Mouse (Mus musculus) right cerebral cortex, adult 2 months (tissue): ENCODE results near the gene Plb1.

Experiments used
- DNase-seq, 2 experiments: peaks; one replicate each; pipeline ENCODE4 v3.0.0; 2021 to 2022; ENCODE audit warnings: low spot score in 2 of 2

Plb1 gene

DNA sequence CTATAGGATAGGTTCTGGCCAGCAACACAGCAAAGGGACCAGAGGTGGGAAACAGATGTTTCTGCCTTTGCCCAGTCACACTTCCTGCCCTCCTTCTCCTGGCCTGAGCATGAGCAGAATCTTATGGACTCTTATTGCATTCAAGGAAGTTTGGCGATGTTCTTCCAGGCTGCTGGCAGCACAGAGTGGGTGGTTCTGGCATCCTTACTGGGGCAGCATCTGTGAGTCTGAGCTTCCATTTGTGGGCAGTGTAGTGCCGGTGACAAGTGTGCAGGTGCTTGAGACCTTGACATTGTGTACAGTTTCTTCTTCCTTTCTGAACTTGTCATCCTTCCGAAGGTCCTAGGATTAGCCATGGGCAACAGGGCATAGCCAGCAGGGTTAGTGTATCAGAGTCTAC, 12.9 kb downstream of the Plb1 start:
- peak; percentile 49 to 52 for DNase-seq

DNA sequence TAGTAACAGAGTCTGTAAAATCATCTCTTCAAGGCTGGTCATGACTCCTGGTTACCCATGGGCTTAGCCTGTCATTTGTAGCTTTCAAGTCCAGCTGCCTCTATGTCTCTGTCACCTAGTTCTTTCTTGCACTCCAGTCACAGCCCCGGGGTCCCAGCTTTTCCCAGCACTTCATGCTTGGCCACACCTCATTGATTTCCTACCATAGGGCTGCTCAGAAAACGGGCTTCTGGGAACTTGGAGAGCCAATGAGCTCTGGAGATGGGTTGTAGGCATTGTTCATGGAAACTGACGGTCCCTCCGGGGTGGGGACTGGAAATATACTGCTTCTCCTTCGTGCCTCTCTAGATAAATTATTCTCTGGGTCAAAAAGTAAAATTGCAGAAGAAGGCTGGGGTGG, 28.2 kb downstream of the Plb1 start:
- DNase-seq: no peak

- no peak for DNase-seq
These were observed 28.7 kb downstream of the Plb1 start for GRCm38 (mm10) chr5:32261251-32261650.

- DNase-seq: no peak
These were observed 30.0 kb downstream of the Plb1 start for GRCm38 (mm10) chr5:32262534-32262933.

GRCm38 (mm10) chr5:32272502-32272901, 40.0 kb downstream of the Plb1 start:
- peak; percentile 4 to 7 for DNase-seq

DNA sequence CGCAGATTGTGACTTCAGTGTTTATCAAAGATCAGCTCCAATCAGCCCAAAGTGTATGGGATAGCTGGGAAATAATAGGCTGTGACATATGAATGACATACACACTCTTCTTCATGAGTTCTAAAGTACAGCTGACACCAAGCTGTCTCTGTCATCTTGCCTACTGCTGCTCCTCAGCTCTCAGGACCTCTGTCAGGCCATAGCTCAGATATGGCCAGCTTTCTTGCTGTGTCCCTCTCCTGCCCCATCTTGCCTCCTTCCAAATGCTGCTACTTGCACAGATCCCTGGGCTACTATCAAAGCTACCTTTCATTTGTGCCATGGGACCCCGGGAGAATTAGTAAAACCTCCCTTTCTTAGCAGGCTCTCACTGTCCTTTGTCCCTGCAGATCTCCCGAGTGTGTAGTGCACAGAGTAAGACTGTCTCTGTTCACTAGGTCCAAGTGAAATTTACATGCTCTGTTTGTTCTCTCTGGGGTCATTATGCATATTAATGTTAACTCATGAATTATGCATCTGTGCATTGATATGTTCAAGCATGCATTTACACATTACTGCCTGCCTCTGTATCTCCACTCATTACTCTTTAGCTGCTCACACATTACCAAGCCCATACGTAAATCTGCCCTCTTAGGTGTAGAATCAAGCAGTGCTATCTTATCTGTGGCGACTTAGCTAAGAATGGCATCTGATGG, 45.6 kb downstream of the Plb1 start:
- no peak for DNase-seq

- DNase-seq: peak in 1 of 2 experiments; percentile 15
These were observed 47.6 kb downstream of the Plb1 start for GRCm38 (mm10) chr5:32280066-32280465.

- no peak for DNase-seq
These were observed 49.8 kb downstream of the Plb1 start for GRCm38 (mm10) chr5:32282345-32282744.

DNA sequence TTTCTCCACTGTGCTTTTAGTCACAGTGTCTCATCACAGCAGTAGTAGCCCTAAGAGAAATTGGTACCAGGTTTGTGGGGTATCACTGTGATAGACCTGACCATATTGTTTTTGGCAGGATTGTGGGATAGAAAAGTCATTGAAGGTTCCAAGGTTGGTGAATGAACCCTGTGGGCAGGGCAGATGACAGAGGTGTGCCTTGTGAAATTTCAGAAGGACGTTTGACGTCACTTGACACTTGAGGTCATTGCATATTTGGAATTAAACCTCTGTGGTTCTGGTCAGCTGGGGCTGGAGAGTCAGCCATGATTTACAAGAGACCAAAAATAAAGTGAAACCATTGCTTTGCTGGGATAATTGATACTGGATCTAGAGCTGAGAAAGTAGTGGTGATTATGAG, 50.9 kb downstream of the Plb1 start:
- DNase-seq: no peak

GRCm38 (mm10) chr5:32286315-32286714, 53.8 kb downstream of the Plb1 start:
- no peak for DNase-seq

GRCm38 (mm10) chr5:32288021-32288420, 55.5 kb downstream of the Plb1 start:
- no peak for DNase-seq

DNA sequence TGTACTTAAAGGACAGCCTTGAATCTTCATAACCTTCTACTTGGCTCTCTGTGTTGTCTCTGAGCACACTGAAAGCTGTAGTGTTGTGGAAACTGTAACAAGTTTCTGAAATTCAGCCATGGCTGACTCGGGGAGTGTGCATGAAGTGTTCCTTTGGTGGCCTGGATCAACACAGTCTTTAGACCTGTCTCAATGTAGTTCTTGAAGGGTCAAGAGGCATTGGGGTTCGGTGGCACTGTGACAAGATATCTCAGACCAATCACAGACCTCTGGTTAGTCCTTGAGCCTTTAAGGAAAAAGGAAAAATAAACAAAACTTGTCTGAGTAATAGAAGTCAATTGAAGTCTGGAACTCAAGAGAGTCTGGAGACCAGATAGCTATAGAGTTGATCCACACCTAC, 58.8 kb downstream of the Plb1 start:
- no peak for DNase-seq

- peak; percentile 61 to 68 for DNase-seq
These were observed 70.7 kb downstream of the Plb1 start for GRCm38 (mm10) chr5:32302991-32303921.

DNA sequence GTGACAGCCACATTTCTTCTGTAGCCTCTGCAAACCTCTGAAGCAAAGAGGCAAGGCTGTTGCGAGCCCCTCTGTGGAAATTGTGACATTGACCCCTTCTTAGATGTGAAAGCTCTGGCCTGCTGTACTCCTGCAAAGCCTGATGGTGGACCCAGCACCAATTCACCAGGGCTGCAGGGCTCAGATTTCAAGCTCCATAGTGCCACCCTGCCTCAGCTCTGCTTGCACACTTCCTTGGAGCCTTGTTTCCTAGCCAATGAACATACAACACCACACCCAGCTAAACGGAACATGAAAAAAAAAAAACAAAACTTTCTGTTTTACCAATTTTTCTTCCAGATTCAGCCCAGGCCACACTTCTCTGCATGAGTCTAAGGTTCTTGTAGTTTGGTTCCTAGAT, 74.6 kb downstream of the Plb1 start:
- no peak for DNase-seq

GRCm38 (mm10) chr5:32308647-32309046, 76.1 kb downstream of the Plb1 start:
- no peak for DNase-seq

- DNase-seq: peak; percentile 26 to 36
These were observed 77.2 kb downstream of the Plb1 start for GRCm38 (mm10) chr5:32309714-32310113.

GRCm38 (mm10) chr5:32310802-32311201, 78.3 kb downstream of the Plb1 start:
- no peak for DNase-seq

GRCm38 (mm10) chr5:32311589-32312166, 79.2 kb downstream of the Plb1 start:
- no peak for DNase-seq

- DNase-seq: no peak
These were observed 81.2 kb downstream of the Plb1 start for GRCm38 (mm10) chr5:32313671-32314070.

DNA sequence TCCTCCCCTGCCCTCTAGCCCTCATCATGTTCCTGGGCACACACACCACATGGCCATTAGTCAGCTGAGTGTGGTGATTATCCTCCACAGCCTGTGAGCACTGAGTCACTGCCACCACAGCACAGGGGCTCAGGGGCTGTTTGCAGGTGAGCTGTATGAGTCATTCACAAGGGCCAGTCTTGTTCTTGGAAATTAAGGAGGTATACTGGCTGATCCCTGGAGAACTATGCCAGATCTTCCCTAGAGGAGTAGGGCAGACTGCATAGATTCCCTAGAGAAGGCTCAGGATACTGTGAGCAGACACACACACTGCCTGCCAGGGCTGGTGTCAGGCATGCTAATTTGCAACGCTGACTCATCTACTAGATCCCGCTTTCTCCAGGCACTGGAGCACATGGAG, 82.2 kb downstream of the Plb1 start:
- DNase-seq: peak; percentile 57 to 64

- DNase-seq: peak; percentile 69 to 72
These were observed 89.8 kb downstream of the Plb1 start for GRCm38 (mm10) chr5:32322146-32322811.

- DNase-seq: no peak
These were observed 95.6 kb downstream of the Plb1 start for GRCm38 (mm10) chr5:32328139-32328538.
